Mouse (Mus musculus) brain, embryonic 18.5 days (tissue): ENCODE results near the gene AW822073.
"Not testable (repeated sequence)": the region's sequence is repeated elsewhere in the genome, so short reads cannot be mapped to it uniquely, and the experiment has no call there.

Experiments
- DNase-seq: peaks from one replicate; pipeline ENCODE4 v3.0.0-alpha.2; 2012; ENCODE audit warnings: low read depth, low spot score

Gene AW822073

GRCm38 (mm10) chr10:58221571-58221970 is 3.2 kb downstream of the AW822073 start:
- DNase-seq = not testable (repeated sequence)

- DNase-seq = no peak
Measured at GRCm38 (mm10) chr10:58220726-58221125, 4.0 kb downstream of the AW822073 start.

- no peak for DNase-seq
Measured at GRCm38 (mm10) chr10:58217366-58217765, 7.4 kb downstream of the AW822073 start.

GRCm38 (mm10) chr10:58215353-58215752 is 9.4 kb downstream of the AW822073 start:
- DNase-seq = no peak

GRCm38 (mm10) chr10:58214934-58215333 is 9.8 kb downstream of the AW822073 start:
- no peak for DNase-seq

- no peak for DNase-seq
Measured at GRCm38 (mm10) chr10:58214497-58214896, 10.2 kb downstream of the AW822073 start.

- DNase-seq = no peak
Measured at GRCm38 (mm10) chr10:58212230-58212629, 12.5 kb downstream of the AW822073 start.

- DNase-seq = no peak
Measured at GRCm38 (mm10) chr10:58211213-58211612, 13.5 kb downstream of the AW822073 start.

GRCm38 (mm10) chr10:58210514-58210913 is 14.2 kb downstream of the AW822073 start:
- no peak for DNase-seq

GRCm38 (mm10) chr10:58209710-58210467 is 14.8 kb downstream of the AW822073 start:
- DNase-seq = no peak

GRCm38 (mm10) chr10:58206639-58207404 is 17.9 kb downstream of the AW822073 start:
- no peak for DNase-seq

GRCm38 (mm10) chr10:58205986-58206385 is 18.7 kb downstream of the AW822073 start:
- DNase-seq = no peak
